Mouse (Mus musculus) lung, adult 2 months (tissue): ENCODE results near the gene Gstt1.

Experiments used
- CTCF ChIP-seq: fragments of 200-500 bp; IDR thresholded peaks from 2 replicates; pipeline ENCODE4 v1.5.1; 2011; ENCODE audit warnings: mild to moderate bottlenecking, low read length, control low read depth; ENCODE audit not compliant: insufficient read depth
- POLR2A ChIP-seq: fragments of 200-500 bp; IDR thresholded peaks from 2 replicates; pipeline ENCODE4 v1.6.1; 2011; ENCODE audit warnings: low read depth, mild to moderate bottlenecking, control low read depth, low read length, borderline replicate concordance; ENCODE audit errors: extremely low read depth

GRCm38 (mm10) chr10:75824530-75824929 is 26.1 kb upstream of the Gstt1 start:
- TF ChIP-seq CTCF (no peak), POLR2A (no peak)
